Mouse (Mus musculus) hindbrain, embryonic 10.5 days (tissue): ENCODE data around the gene Itpr1. TPM values are rescaled to one million over a fixed set of nuclear protein-coding genes. Genes with fewer than 3 reads are reported as not detected.
A peak's percentile ranks its signal among the peaks of the same experiment; 100 is the strongest.

Experiments used
- DNase-seq: peaks from one replicate; pipeline ENCODE4 v3.0.0-alpha.2; 2017; ENCODE audit warnings: low spot score
- H3K27ac ChIP-seq: fragments of 300-500 bp; sonication (generic); 2 replicates; pipeline ENCODE4 v1.5.1; 2016; ENCODE audit warnings: mild to moderate bottlenecking, moderate library complexity
- H3K27me3 ChIP-seq: fragments of 300-500 bp; sonication (generic); 2 replicates; pipeline ENCODE4 v1.6.1; 2016; ENCODE audit warnings: mild to moderate bottlenecking; ENCODE audit not compliant: poor library complexity, insufficient read depth, severe bottlenecking
- H3K36me3 ChIP-seq: fragments of 300-500 bp; sonication (generic); 2 replicates; pipeline ENCODE4 v1.6.1; 2016; ENCODE audit warnings: mild to moderate bottlenecking, moderate library complexity
- H3K4me1 ChIP-seq: fragments of 300-500 bp; sonication (generic); replicated peaks from 2 replicates; pipeline ENCODE4 v1.6.1; 2016; ENCODE audit warnings: mild to moderate bottlenecking
- H3K4me3 ChIP-seq: fragments of 300-500 bp; sonication (generic); 2 replicates; pipeline ENCODE4 v1.5.1; 2016; ENCODE audit warnings: mild to moderate bottlenecking, moderate library complexity
- H3K9me3 ChIP-seq: fragments of 300-500 bp; sonication (generic); 2 replicates; pipeline ENCODE4 v1.6.1; 2016; ENCODE audit warnings: mild to moderate bottlenecking, moderate library complexity
- WGBS: fragments of 180-500 bp; shearing (Covaris S2); methylation state at CpG from one replicate; pipeline ENCODE4 v1.1.7; 2016; 5-methylcytosine and 5-hydroxymethylcytosine counted together
- polyA plus RNA-seq: library from polyadenylated mRNA; unstranded; fragments of >200 nt; fragmentation: Nextera tagmentation; extraction: Ambion mirVana; gene quantifications from 2 replicates; pipeline ENCODE4 v1.2.1, GENCODE M21; 2016

Gene Itpr1
- polyA plus RNA-seq, result 6.9 and 9.3 TPM in 2 replicates

- Histone ChIP-seq H3K27me3 (no peaks in the 10 kb centered on the region; the same call in 1 of the 2 replicates), H3K4me3 (peak within 1 kb of the TSS; percentile 83), H3K9me3 (no peaks in the 10 kb centered on the region), H3K27ac (peak within 1 kb of the TSS; percentile 87), H3K36me3 (no peaks in the 10 kb centered on the region), H3K4me1 (peaks cover 35% of the 10 kb centered on the region)
- under 1% methylated on average over 27 of the region's 27 CpGs for WGBS
- peak; percentile 98 for DNase-seq
Observed at GRCm38 (mm10) chr6:108212881-108213295, at the start of gene Itpr1. Itpr1 (plus strand) TSS chr6:108213096.

- WGBS, result 77% methylated on average over 5 of the region's 5 CpGs
- Histone ChIP-seq H3K36me3 (no peaks in the 10 kb centered on the region), H3K27me3 (no peaks in the 10 kb centered on the region), H3K4me1 (no peaks in the 10 kb centered on the region), H3K9me3 (no peaks in the 10 kb centered on the region), H3K27ac (no peak overlapping the region), H3K4me3 (no peak overlapping the region)
- DNase-seq, result no peak
Observed at GRCm38 (mm10) chr6:108164935-108165334, 48.0 kb upstream of the Itpr1 start.

GRCm38 (mm10) chr6:108165598-108165997 is 47.3 kb upstream of the Itpr1 start:
- Histone ChIP-seq H3K36me3 (no peaks in the 10 kb centered on the region), H3K27ac (no peak overlapping the region), H3K9me3 (no peaks in the 10 kb centered on the region), H3K4me3 (no peak overlapping the region), H3K27me3 (no peaks in the 10 kb centered on the region), H3K4me1 (no peaks in the 10 kb centered on the region)
- no peak for DNase-seq
- WGBS, result 89% methylated on average over 2 of the region's 2 CpGs

- no peak for DNase-seq
- H3K4me1 ChIP-seq, result no peaks in the 10 kb centered on the region
- H3K27ac ChIP-seq, result no peak overlapping the region
- WGBS, result 81% methylated on average over 7 of the region's 7 CpGs
- H3K9me3 ChIP-seq, result no peaks in the 10 kb centered on the region
- H3K4me3 ChIP-seq, result no peak overlapping the region
- H3K27me3 ChIP-seq, result no peaks in the 10 kb centered on the region
- peaks cover 17% of the 10 kb centered on the region for H3K36me3 ChIP-seq
Observed at GRCm38 (mm10) chr6:108167946-108168680, 44.8 kb upstream of the Itpr1 start.

GRCm38 (mm10) chr6:108168723-108169122 is 44.2 kb upstream of the Itpr1 start:
- Histone ChIP-seq H3K9me3 (no peaks in the 10 kb centered on the region), H3K36me3 (peaks cover 22% of the 10 kb centered on the region), H3K4me1 (no peaks in the 10 kb centered on the region), H3K27me3 (no peaks in the 10 kb centered on the region), H3K4me3 (no peak overlapping the region), H3K27ac (no peak overlapping the region)
- WGBS, result 94% methylated on average over 6 of the region's 6 CpGs
- no peak for DNase-seq

GRCm38 (mm10) chr6:108169466-108169865 is 43.4 kb upstream of the Itpr1 start:
- Histone ChIP-seq H3K27ac (no peak overlapping the region), H3K36me3 (peaks cover 29% of the 10 kb centered on the region), H3K4me3 (no peak overlapping the region), H3K4me1 (no peaks in the 10 kb centered on the region), H3K9me3 (no peaks in the 10 kb centered on the region), H3K27me3 (no peaks in the 10 kb centered on the region)
- no peak for DNase-seq
- 93% methylated on average over 3 of the region's 3 CpGs for WGBS

- H3K36me3 ChIP-seq, result peaks cover 41% of the 10 kb centered on the region
- DNase-seq, result no peak
- WGBS, result 100% methylated on average over 1 of the region's 1 CpGs
- no peaks in the 10 kb centered on the region for H3K9me3 ChIP-seq
- no peak overlapping the region for H3K4me3 ChIP-seq
- no peaks in the 10 kb centered on the region for H3K27me3 ChIP-seq
- H3K27ac ChIP-seq, result no peak overlapping the region
- no peaks in the 10 kb centered on the region for H3K4me1 ChIP-seq
Observed at GRCm38 (mm10) chr6:108172219-108172618, 40.7 kb upstream of the Itpr1 start.

- Histone ChIP-seq H3K9me3 (no peaks in the 10 kb centered on the region), H3K36me3 (peaks cover 41% of the 10 kb centered on the region), H3K4me3 (no peak overlapping the region), H3K27me3 (no peaks in the 10 kb centered on the region), H3K27ac (no peak overlapping the region), H3K4me1 (no peaks in the 10 kb centered on the region)
- no peak for DNase-seq
- 96% methylated on average over 3 of the region's 3 CpGs for WGBS
Observed at GRCm38 (mm10) chr6:108174181-108174580, 38.7 kb upstream of the Itpr1 start.

- Histone ChIP-seq H3K27me3 (no peaks in the 10 kb centered on the region), H3K4me3 (no peak overlapping the region), H3K9me3 (no peaks in the 10 kb centered on the region), H3K36me3 (peaks cover 16% of the 10 kb centered on the region), H3K27ac (no peak overlapping the region), H3K4me1 (0 out of 2 replicates have a peak, but pooled peaks cover 3% of the 10 kb centered on the region)
- 92% methylated on average over 2 of the region's 2 CpGs for WGBS
- no peak for DNase-seq
Observed at GRCm38 (mm10) chr6:108179087-108179486, 33.8 kb upstream of the Itpr1 start.

- Histone ChIP-seq H3K9me3 (no peaks in the 10 kb centered on the region), H3K27me3 (peaks cover 4% of the 10 kb centered on the region; the same call in 1 of the 2 replicates), H3K27ac (peak within 1 kb of the TSS; percentile 86), H3K4me3 (peak within 1 kb of the TSS; percentile 88), H3K4me1 (peaks cover 13% of the 10 kb centered on the region), H3K36me3 (no peaks in the 10 kb centered on the region)
- WGBS, result 5% methylated on average over 49 of the region's 49 CpGs
- peak; percentile 89 for DNase-seq
Observed at GRCm38 (mm10) chr6:108184847-108185684, 27.8 kb upstream of the Itpr1 start, which contains the start of gene Sumf1. Sumf1 (minus strand) TSS chr6:108185582.

- Histone ChIP-seq H3K9me3 (no peaks in the 10 kb centered on the region), H3K27ac (peak overlapping the region; percentile 86), H3K27me3 (peaks cover 7% of the 10 kb centered on the region; the same call in 1 of the 2 replicates), H3K4me1 (peaks cover 13% of the 10 kb centered on the region), H3K36me3 (no peaks in the 10 kb centered on the region), H3K4me3 (peak overlapping the region; percentile 88)
- DNase-seq, result no peak
- WGBS, result 19% methylated on average over 4 of the region's 4 CpGs
Observed at GRCm38 (mm10) chr6:108185685-108186009, 27.2 kb upstream of the Itpr1 start.

- DNase-seq, result no peak
- WGBS, result 95% methylated on average over 1 of the region's 1 CpGs
- no peak overlapping the region for H3K4me3 ChIP-seq
- H3K27ac ChIP-seq, result no peak overlapping the region
- H3K36me3 ChIP-seq, result no peaks in the 10 kb centered on the region
- H3K27me3 ChIP-seq, result peaks cover 7% of the 10 kb centered on the region; the same call in 1 of the 2 replicates
- H3K4me1 ChIP-seq, result no peaks in the 10 kb centered on the region
- H3K9me3 ChIP-seq, result no peaks in the 10 kb centered on the region
Observed at GRCm38 (mm10) chr6:108190690-108191089, 22.2 kb upstream of the Itpr1 start.

GRCm38 (mm10) chr6:108192632-108193031 is 20.3 kb upstream of the Itpr1 start:
- H3K27me3 ChIP-seq, result peaks cover 7% of the 10 kb centered on the region; the same call in 1 of the 2 replicates
- no peak overlapping the region for H3K27ac ChIP-seq
- H3K36me3 ChIP-seq, result no peaks in the 10 kb centered on the region
- no peak for DNase-seq
- 77% methylated on average over 4 of the region's 4 CpGs for WGBS
- no peaks in the 10 kb centered on the region for H3K4me1 ChIP-seq
- no peaks in the 10 kb centered on the region for H3K9me3 ChIP-seq
- no peak overlapping the region for H3K4me3 ChIP-seq
